Mouse (Mus musculus) gastrocnemius, adult 2 months (tissue): ENCODE data around the gene C730034F03Rik. TPM values are rescaled to one million over a fixed set of nuclear protein-coding genes. Genes with fewer than 3 reads are reported as not detected.

ENCODE experiments used
- DNase-seq: peaks from one replicate; pipeline ENCODE4 v3.0.0; 2022
- H3K27ac ChIP-seq: fragments of 200-600 bp; 2 replicates; pipeline ENCODE4 v1.8.1; 2022; ENCODE audit warnings: mild to moderate bottlenecking
- H3K4me3 ChIP-seq: fragments of 200-600 bp; 2 replicates; pipeline ENCODE4 v1.8.1; 2022; ENCODE audit warnings: mild to moderate bottlenecking, moderate library complexity
- CTCF ChIP-seq: fragments of 200-600 bp; IDR thresholded peaks from 2 replicates; pipeline ENCODE4 v1.8.1; 2022; ENCODE audit warnings: antibody characterized with exemption, mild to moderate bottlenecking, moderate library complexity
- intact Hi-C: fragments of 180-260 bp; cut with DNase I; formaldehyde crosslinking; loops from one replicate; pipeline ENCODE4 v1.15.1; 2025
- total RNA-seq, 2 experiments: library from RNA; stranded (reverse); gene quantifications; 2 replicates each; pipeline ENCODE4 v1.2.3; 2021

Gene C730034F03Rik
- total RNA-seq, 2 experiments from 2014 or later: 0.56 to 0.64 TPM

GRCm38 (mm10) chr15:89468577-89468976 lies 39.2 kb downstream of the C730034F03Rik start:
- Histone ChIP-seq H3K4me3 (no peak overlapping the region), H3K27ac (no peak overlapping the region)
- peak; percentile 69 for TF ChIP-seq CTCF
- intact Hi-C loops: loop anchor here (5.0 kb wide), 2 partner anchors 39 to 96 kb away; partner anchors contain the start of gene Sco2
- no peak for DNase-seq

- no peak overlapping the region for H3K4me3 ChIP-seq
- intact Hi-C loops: loop anchor here (5.0 kb wide), 1 partner anchor 46 kb away; no protein-coding TSS in a partner anchor
- no peak for DNase-seq
- H3K27ac ChIP-seq: no peak overlapping the region
- TF ChIP-seq CTCF: no peak
Measured at GRCm38 (mm10) chr15:89471476-89471875, 42.1 kb downstream of the C730034F03Rik start.

GRCm38 (mm10) chr15:89473370-89473769 lies 44.0 kb downstream of the C730034F03Rik start:
- H3K27ac ChIP-seq: no peak overlapping the region
- intact Hi-C loops: loop anchor here (5.0 kb wide), 1 partner anchor 44 kb away; no protein-coding TSS in a partner anchor
- H3K4me3 ChIP-seq: no peak overlapping the region
- no peak for DNase-seq
- no peak for TF ChIP-seq CTCF

GRCm38 (mm10) chr15:89473921-89474320 lies 44.5 kb downstream of the C730034F03Rik start:
- no peak for DNase-seq

GRCm38 (mm10) chr15:89474596-89475292 lies 45.4 kb downstream of the C730034F03Rik start:
- Histone ChIP-seq H3K27ac (no peak overlapping the region), H3K4me3 (peak overlapping the region; percentile 73)
- intact Hi-C loops: loop anchor here (5.0 kb wide), 1 partner anchor 43 kb away; no protein-coding TSS in a partner anchor
- no peak for TF ChIP-seq CTCF
- peak; percentile 29 for DNase-seq

More at GRCm38 (mm10) chr15:89473921-89474320, 44.5 kb downstream of the C730034F03Rik start:
- H3K4me3 ChIP-seq: no peak overlapping the region
- intact Hi-C loops: loop anchor here (5.0 kb wide), 1 partner anchor 43 kb away; no protein-coding TSS in a partner anchor
- no peak for TF ChIP-seq CTCF
- no peak overlapping the region for H3K27ac ChIP-seq

GRCm38 (mm10) chr15:89475293-89475600 lies 45.9 kb downstream of the C730034F03Rik start:
- intact Hi-C loops: no loop called here

GRCm38 (mm10) chr15:89475611-89476474 lies 46.5 kb downstream of the C730034F03Rik start:
- H3K27ac ChIP-seq: peak overlapping the region; percentile 90

More at GRCm38 (mm10) chr15:89475293-89475600, 45.9 kb downstream of the C730034F03Rik start:
- DNase-seq: no peak
- TF ChIP-seq CTCF: no peak
- H3K27ac ChIP-seq: peak overlapping the region; percentile 90; the same call in 1 of the 2 replicates
- H3K4me3 ChIP-seq: peak overlapping the region; percentile 73

GRCm38 (mm10) chr15:89476475-89476815 lies 47.1 kb downstream of the C730034F03Rik start:
- no peak for DNase-seq
- Histone ChIP-seq H3K4me3 (peak overlapping the region; percentile 73), H3K27ac (peak overlapping the region; percentile 90)
- intact Hi-C loops: no loop called here
- TF ChIP-seq CTCF: no peak

More at GRCm38 (mm10) chr15:89475611-89476474, 46.5 kb downstream of the C730034F03Rik start:
- TF ChIP-seq CTCF: no peak
- intact Hi-C loops: no loop called here
- H3K4me3 ChIP-seq: peak overlapping the region; percentile 73
- peak; percentile 97 for DNase-seq

- TF ChIP-seq CTCF: no peak
- Histone ChIP-seq H3K27ac (peak within 1 kb of the TSS; percentile 90), H3K4me3 (peak within 1 kb of the TSS; percentile 73)
- intact Hi-C loops: no loop called here
- peak; percentile 33 for DNase-seq
Measured at GRCm38 (mm10) chr15:89477091-89477491, 47.7 kb downstream of the C730034F03Rik start, which contains the start of gene Arsa. Gene Arsa, minus strand, starts transcription at chr15:89477425.

- no peak for TF ChIP-seq CTCF
- DNase-seq: no peak
- H3K4me3 ChIP-seq: no peak overlapping the region
- intact Hi-C loops: no loop called here
- peak overlapping the region; percentile 46; the same call in 1 of the 2 replicates for H3K27ac ChIP-seq
Measured at GRCm38 (mm10) chr15:89477806-89478205, 48.4 kb downstream of the C730034F03Rik start.

- DNase-seq: no peak
- no peak for TF ChIP-seq CTCF
- intact Hi-C loops: no loop called here
- Histone ChIP-seq H3K4me3 (no peak overlapping the region), H3K27ac (no peak overlapping the region)
Measured at GRCm38 (mm10) chr15:89478622-89479021, 49.2 kb downstream of the C730034F03Rik start.

Other genes with a start within 250 kb of the C730034F03Rik start
- gene Plxnb2, start 248.8 kb upstream of the C730034F03Rik start, total RNA-seq: 1 to 10 TPM; 8.3 to 8.7 TPM
- gene Dennd6b, start 233.1 kb upstream of the C730034F03Rik start, total RNA-seq: 10 to 100 TPM in 1 of 2 experiments, 1 to 10 TPM in 1; 8.9 to 10.9 TPM
- 10 to 100 TPM; 90.7 to 94.1 TPM for gene Ppp6r2, start 218.0 kb upstream of the C730034F03Rik start, total RNA-seq
- gene Sbf1, start 114.3 kb upstream of the C730034F03Rik start, total RNA-seq: 10 to 100 TPM; 55.1 to 70.5 TPM
- gene Adm2, start 106.9 kb upstream of the C730034F03Rik start, total RNA-seq: not detected
- not detected for gene Miox, start 95.2 kb upstream of the C730034F03Rik start, total RNA-seq
- 10 to 100 TPM; 12.7 to 16.1 TPM for gene Lmf2, start 73.9 kb upstream of the C730034F03Rik start, total RNA-seq
- gene Ncaph2, start 73.9 kb upstream of the C730034F03Rik start, total RNA-seq: 10 to 100 TPM; 40.9 to 41.4 TPM
- gene Sco2, start 55.7 kb upstream of the C730034F03Rik start, total RNA-seq: 10 to 100 TPM; 13.0 to 16.0 TPM
- under 1 TPM; 0.25 to 0.64 TPM for gene Tymp, start 52.5 kb upstream of the C730034F03Rik start, total RNA-seq
- under 1 TPM; 0.38 to 0.53 TPM for gene Odf3b, start 50.3 kb upstream of the C730034F03Rik start, total RNA-seq
- gene Klhdc7b, start 44.7 kb upstream of the C730034F03Rik start, total RNA-seq: not detected
- not detected for gene Syce3, start 19.1 kb upstream of the C730034F03Rik start, total RNA-seq
- 100 to 1,000 TPM; 257 to 362 TPM for gene Cpt1b, start 3.7 kb upstream of the C730034F03Rik start, total RNA-seq
- gene Gm44502, start 107 bp downstream of the C730034F03Rik start, total RNA-seq: 1 to 10 TPM in 1 of 2 experiments, under 1 TPM in 1; 0.87 to 2.0 TPM
- 10 to 100 TPM; 21.4 to 23.3 TPM for gene Chkb, start 319 bp downstream of the C730034F03Rik start, total RNA-seq
- under 1 TPM; 0.08 to 0.25 TPM for gene Mapk8ip2, start 24.3 kb downstream of the C730034F03Rik start, total RNA-seq
- gene Arsa, start 47.8 kb downstream of the C730034F03Rik start, total RNA-seq: 1 to 10 TPM; 3.0 to 4.6 TPM
- gene Shank3, start 70.0 kb downstream of the C730034F03Rik start, total RNA-seq: 10 to 100 TPM; 12.2 to 20.4 TPM
- under 1 TPM in 1 of 2 experiments, not detected in 1; 0.23 TPM for gene Acr, start 138.7 kb downstream of the C730034F03Rik start, total RNA-seq
- 1 to 10 TPM; 2.3 to 2.7 TPM for gene Rabl2, start 162.3 kb downstream of the C730034F03Rik start, total RNA-seq